Mouse (Mus musculus): ENCODE measurements around the gene Mbtps1.

Mbtps1 gene

GRCm38 (mm10) chr8:119558603-119559401 lies at the start of gene Mbtps1:
Gene Mbtps1, minus strand, starts transcription at chr8:119558735.
- in situ Hi-C loops (cut with MboI, MseI) = no loop called here

GRCm38 (mm10) chr8:119606224-119606623 lies 47.7 kb upstream of the Mbtps1 start:
- in situ Hi-C loops (cut with MboI, MseI) = loop anchor here (5.0 kb wide), 1 partner anchor 159 kb away; the partner anchor contains the start of gene Necab2

- in situ Hi-C loops (cut with MboI, MseI) = loop anchor here (5.0 kb wide), 1 partner anchor 158 kb away; the partner anchor contains the start of gene Necab2
Observed at GRCm38 (mm10) chr8:119604996-119605395, 46.5 kb upstream of the Mbtps1 start, which contains the start of gene Taf1c. Gene Taf1c, minus strand, starts transcription at chr8:119605222.

- in situ Hi-C loops (cut with MboI, MseI) = no loop called here
Observed at GRCm38 (mm10) chr8:119604398-119604803, 45.9 kb upstream of the Mbtps1 start.

- in situ Hi-C loops (cut with MboI, MseI) = no loop called here
Observed at GRCm38 (mm10) chr8:119603771-119604170, 45.2 kb upstream of the Mbtps1 start.

- in situ Hi-C loops (cut with MboI, MseI) = no loop called here
Observed at GRCm38 (mm10) chr8:119591456-119591855, 32.9 kb upstream of the Mbtps1 start.

GRCm38 (mm10) chr8:119590348-119590747 lies 31.8 kb upstream of the Mbtps1 start:
- in situ Hi-C loops (cut with MboI, MseI) = no loop called here

GRCm38 (mm10) chr8:119588844-119589243 lies 30.3 kb upstream of the Mbtps1 start:
- in situ Hi-C loops (cut with MboI, MseI) = no loop called here

GRCm38 (mm10) chr8:119588321-119588720 lies 29.8 kb upstream of the Mbtps1 start:
- in situ Hi-C loops (cut with MboI, MseI) = no loop called here

- in situ Hi-C loops (cut with MboI, MseI) = no loop called here
Observed at GRCm38 (mm10) chr8:119585901-119586300, 27.4 kb upstream of the Mbtps1 start.

- in situ Hi-C loops (cut with MboI, MseI) = no loop called here
Observed at GRCm38 (mm10) chr8:119580441-119581161, 22.1 kb upstream of the Mbtps1 start.

GRCm38 (mm10) chr8:119579096-119579495 lies 20.6 kb upstream of the Mbtps1 start:
- in situ Hi-C loops (cut with MboI, MseI) = no loop called here

- in situ Hi-C loops (cut with MboI, MseI) = no loop called here
Observed at GRCm38 (mm10) chr8:119575366-119575726, 16.8 kb upstream of the Mbtps1 start.

- in situ Hi-C loops (cut with MboI, MseI) = no loop called here
Observed at GRCm38 (mm10) chr8:119574437-119575365, 16.2 kb upstream of the Mbtps1 start, which contains the start of the genes Hsdl1 and Dnaaf1. Gene Hsdl1, minus strand, starts transcription at chr8:119575183. Gene Dnaaf1, plus strand, starts transcription at chr8:119575235.

- in situ Hi-C loops (cut with MboI, MseI) = no loop called here
Observed at GRCm38 (mm10) chr8:119572411-119572810, 13.9 kb upstream of the Mbtps1 start.

GRCm38 (mm10) chr8:119571135-119571534 lies 12.6 kb upstream of the Mbtps1 start:
- in situ Hi-C loops (cut with MboI, MseI) = no loop called here

- in situ Hi-C loops (cut with MboI, MseI) = no loop called here
Observed at GRCm38 (mm10) chr8:119569881-119570280, 11.3 kb upstream of the Mbtps1 start.

GRCm38 (mm10) chr8:119568951-119569350 lies 10.4 kb upstream of the Mbtps1 start:
- in situ Hi-C loops (cut with MboI, MseI) = no loop called here

GRCm38 (mm10) chr8:119568251-119568650 lies 9.7 kb upstream of the Mbtps1 start:
- in situ Hi-C loops (cut with MboI, MseI) = no loop called here

- in situ Hi-C loops (cut with MboI, MseI) = no loop called here
Observed at GRCm38 (mm10) chr8:119566367-119566766, 7.8 kb upstream of the Mbtps1 start.

GRCm38 (mm10) chr8:119563849-119564251 lies 5.3 kb upstream of the Mbtps1 start:
- in situ Hi-C loops (cut with MboI, MseI) = no loop called here

GRCm38 (mm10) chr8:119559402-119559720 lies 826 bp upstream of the Mbtps1 start:
- in situ Hi-C loops (cut with MboI, MseI) = no loop called here
